Mouse (Mus musculus) myocyte (in vitro differentiated cells): ENCODE results near the gene Zfp46.

Source experiments
- E2F4 ChIP-seq: IDR thresholded peaks from one replicate; pipeline ENCODE4 v1.6.1; 2011; ENCODE audit warnings: mild to moderate bottlenecking, control low read depth, moderate library complexity; ENCODE audit not compliant: insufficient read depth
- MAX ChIP-seq: IDR thresholded peaks from one replicate; pipeline ENCODE4 v1.6.1; 2011; ENCODE audit warnings: low read depth, mild to moderate bottlenecking, control low read depth
- MYOD1 ChIP-seq, 3 experiments: IDR thresholded peaks; one replicate each; pipeline ENCODE4 v1.6.1; 2011; ENCODE audit warnings: control low read depth in 2 of 3, low read depth in 2 of 3, mild to moderate bottlenecking in 2 of 3, moderate library complexity in 1 of 3; ENCODE audit not compliant: insufficient read length in 2 of 3, control insufficient read depth in 1 of 3
- POLR2A ChIP-seq: IDR thresholded peaks from one replicate; pipeline ENCODE4 v1.6.1; 2011; ENCODE audit warnings: low read depth, mild to moderate bottlenecking, control low read depth, moderate library complexity; ENCODE audit not compliant: insufficient read length
- POLR2AphosphoS2 ChIP-seq: IDR thresholded peaks from one replicate; pipeline ENCODE4 v1.6.1; 2011; ENCODE audit warnings: low read depth, control low read depth; ENCODE audit not compliant: insufficient read length
- TCF12 ChIP-seq: IDR thresholded peaks from one replicate; pipeline ENCODE4 v1.6.1; 2011; ENCODE audit warnings: mild to moderate bottlenecking, control low read depth; ENCODE audit not compliant: poor library complexity, insufficient read depth, severe bottlenecking
- TCF3 ChIP-seq: IDR thresholded peaks from one replicate; pipeline ENCODE4 v1.6.1; 2011; ENCODE audit warnings: low read depth, control low read depth; ENCODE audit not compliant: insufficient read length

- TF ChIP-seq E2F4 (no peak), POLR2A (peak; percentile 64), TCF12 (no peak), MYOD1 (IDR thresholded peaks at IDR 0.05; ENCODE audit: control insufficient read depth in 1 of 3, insufficient read length in 2 of 3, low read depth in 2 of 3) (no peak), POLR2AphosphoS2 (no peak), MAX (no peak), TCF3 (no peak)
Measured at GRCm38 (mm10) chr4:136285348-136285810, 896 bp downstream of the Zfp46 start.
